Mouse (Mus musculus): ENCODE data around the gene Gramd2.
A peak's percentile ranks its signal among the peaks of the same experiment; 100 is the strongest.
"Not testable (repeated sequence)": the region's sequence is repeated elsewhere in the genome, so short reads cannot be mapped to it uniquely, and the experiment has no call there.

Gramd2 gene

DNA sequence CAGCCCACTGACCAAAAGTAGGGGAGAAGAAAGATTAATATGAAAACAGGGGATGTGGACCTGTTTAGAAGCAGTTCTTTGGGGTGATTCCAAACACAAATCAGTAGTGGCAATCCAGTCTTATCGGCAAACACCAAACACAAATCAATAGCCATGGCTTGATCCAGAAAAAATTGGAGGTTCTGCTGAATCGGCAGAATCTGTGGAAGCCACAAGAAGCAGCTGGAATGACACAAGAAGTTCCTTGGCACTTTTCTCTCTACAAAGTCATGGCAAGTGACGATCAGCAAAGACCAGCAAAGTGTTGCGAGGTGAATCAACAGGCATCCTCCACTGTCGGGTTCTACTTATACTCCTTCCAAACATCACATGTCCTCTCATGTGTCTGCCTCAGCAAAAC is 41.2 kb downstream of the Gramd2 start:
- no peak for DNase-seq (ENCODE audit: low read depth, low spot score)

DNA sequence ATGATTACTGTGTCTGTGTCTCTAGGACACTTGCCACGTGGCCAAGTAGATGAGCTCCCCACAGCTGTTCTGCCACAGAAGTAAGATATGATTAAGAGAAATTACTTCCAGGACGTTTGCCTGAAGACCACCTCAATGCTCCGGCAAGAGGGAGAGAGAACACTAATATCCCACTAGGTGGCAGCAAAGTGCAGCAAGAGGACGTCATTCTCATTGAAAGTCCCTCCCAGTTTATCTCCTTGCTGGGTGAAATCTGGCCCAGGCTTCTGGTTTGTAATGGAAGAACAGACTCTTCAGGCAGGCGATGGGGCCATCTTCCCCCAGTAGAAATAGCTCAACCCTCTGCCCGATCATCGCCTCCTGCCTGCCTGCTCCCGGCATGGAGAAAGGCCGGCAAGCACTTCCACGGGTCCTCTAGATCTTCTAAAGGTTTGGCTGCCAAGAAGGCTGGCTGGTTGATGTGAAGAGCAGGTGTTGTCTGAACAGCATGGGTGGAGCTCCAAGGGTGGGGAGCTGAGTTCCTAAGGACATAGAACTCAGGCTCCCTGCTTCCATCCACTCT is 43.2 kb downstream of the Gramd2 start:
- DNase-seq (ENCODE audit: low read depth, low spot score) = peak; percentile 72

DNA sequence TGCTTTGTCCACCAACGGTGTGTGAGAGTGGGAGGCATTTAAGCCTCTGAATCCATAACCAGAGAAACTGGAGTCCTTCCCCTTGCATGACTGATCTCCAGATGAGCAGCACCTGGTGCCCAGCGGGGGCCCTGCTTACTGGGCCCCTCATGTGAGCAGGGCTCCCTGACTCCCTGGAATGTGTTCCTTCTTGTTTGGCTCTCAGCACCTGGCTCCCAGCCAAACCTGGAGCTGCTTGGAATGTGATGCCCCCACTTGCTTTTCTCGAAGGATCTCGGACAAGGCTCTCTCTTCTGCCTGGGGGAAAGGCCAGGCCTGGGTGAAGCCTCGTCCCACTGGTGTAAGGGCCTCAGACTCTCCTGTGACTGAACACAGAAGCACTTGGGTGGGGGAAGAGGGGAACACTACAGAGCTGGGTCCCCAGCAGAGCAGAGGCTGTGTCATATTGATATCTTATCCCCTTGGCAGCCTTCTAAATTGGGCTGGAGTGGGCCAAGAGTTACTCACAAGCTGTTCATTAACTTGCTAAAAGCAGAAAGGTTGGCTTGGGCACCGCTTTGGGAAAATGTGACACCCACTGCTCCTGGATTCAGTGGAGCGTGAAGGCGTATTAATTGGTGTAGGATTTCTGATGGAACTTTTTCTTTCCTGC is 44.0 kb downstream of the Gramd2 start:
- no peak for DNase-seq (ENCODE audit: low read depth, low spot score)

DNA sequence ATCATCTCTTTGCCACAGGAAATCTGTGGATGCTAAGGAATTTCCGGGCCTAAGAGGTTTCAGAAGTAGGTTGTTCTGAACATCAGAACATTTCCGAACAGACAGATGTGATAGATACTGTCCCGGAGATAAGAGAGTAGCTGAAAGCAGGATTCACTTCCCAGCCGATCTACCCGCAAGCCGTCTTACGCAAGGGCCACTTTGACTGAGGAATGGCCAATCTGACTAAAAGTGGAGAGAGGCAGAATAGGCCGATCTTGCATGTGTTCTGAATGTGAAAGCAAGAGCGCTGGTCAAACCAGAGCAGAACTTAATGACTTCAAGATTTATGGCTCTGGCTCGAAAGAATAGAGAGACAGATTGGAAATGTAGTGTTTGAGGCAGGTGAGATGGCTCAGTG is 45.6 kb downstream of the Gramd2 start:
- no peak for DNase-seq (ENCODE audit: low read depth, low spot score)

DNA sequence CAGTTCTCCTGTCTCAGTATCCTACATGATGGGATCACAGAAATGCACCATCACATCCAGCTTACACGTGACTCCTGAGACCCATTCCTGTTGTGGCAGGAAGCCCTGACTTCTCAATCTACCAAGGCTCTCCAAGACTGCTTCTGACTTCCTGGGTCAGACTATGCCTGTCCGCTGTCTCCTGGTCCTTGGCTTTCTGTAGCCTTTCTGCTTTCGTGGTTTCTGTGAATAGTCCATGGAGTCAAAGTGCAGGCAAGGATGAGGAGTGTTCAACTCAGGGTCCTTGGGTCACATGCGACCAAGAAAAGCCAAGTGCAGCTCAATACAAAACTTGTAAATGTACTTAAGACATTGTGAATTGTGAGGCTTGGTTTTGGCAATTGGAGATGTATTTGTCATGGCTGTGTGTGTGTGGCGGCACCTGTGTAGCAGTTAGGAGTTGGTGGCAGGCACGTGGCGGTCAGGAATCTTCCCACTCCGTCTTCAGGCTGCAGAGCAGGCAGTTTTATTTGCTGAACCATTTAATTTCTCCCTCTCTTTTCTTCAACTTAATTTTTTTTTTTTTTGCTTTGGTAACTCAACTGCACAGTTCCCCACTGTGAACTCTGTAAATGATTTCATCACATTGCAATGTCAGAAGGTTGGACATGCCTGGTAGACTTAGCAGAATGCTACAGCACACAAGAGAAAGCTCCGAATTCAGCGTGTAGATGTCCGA is 47.8 kb downstream of the Gramd2 start:
- DNase-seq (ENCODE audit: low read depth, low spot score) = no peak

DNA sequence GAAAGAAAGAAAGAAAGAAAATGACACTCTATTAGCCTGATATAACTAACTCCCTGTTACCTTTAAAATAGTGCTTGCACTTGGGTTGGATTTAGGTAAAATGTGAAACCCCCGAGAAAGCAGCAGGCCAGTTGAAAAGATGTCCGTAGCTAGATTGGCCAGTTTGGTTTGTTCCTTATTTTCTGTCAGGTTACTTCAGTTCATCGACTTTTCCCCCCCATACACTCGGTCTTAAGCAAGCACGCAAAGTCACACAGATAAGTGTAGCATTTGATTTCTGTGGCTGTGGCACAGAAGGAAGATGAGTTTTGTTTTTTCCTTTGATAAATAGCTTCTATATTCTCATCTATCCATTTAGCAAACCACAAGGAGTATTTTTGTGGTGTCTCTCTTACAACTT is 51.2 kb downstream of the Gramd2 start:
- no peak for DNase-seq (ENCODE audit: low read depth, low spot score)

DNA sequence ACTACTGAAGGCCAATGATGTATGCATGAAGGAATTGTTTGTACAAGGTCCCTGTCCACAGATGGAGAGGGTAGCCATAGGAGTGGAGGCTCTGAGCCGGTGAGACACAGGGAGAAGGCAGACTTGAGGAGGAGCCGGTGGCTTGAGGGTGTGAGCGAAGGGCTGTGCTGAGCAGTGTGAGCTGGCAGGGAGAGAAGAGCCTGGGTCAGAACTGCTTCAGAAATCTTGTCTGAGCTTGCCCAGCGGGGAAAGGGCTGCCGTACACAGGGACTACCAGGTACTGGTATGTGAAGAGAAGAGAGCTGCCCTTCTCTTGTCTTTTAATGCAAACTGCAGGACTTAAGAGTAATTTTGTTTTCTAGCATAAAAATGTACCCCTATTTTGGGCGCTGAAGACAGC is 53.1 kb downstream of the Gramd2 start:
- DNase-seq (ENCODE audit: low read depth, low spot score) = no peak

- DNase-seq (ENCODE audit: low read depth, low spot score) = no peak
Observed at GRCm38 (mm10) chr9:59735394-59735793, 55.5 kb downstream of the Gramd2 start.

- DNase-seq (ENCODE audit: low read depth, low spot score) = no peak
Observed at GRCm38 (mm10) chr9:59740593-59740992, 60.6 kb downstream of the Gramd2 start.

- DNase-seq (ENCODE audit: low read depth, low spot score) = no peak
Observed at GRCm38 (mm10) chr9:59743903-59744302, 64.0 kb downstream of the Gramd2 start.

GRCm38 (mm10) chr9:59748387-59748786 is 68.4 kb downstream of the Gramd2 start:
- DNase-seq (ENCODE audit: low read depth, low spot score) = no peak

DNA sequence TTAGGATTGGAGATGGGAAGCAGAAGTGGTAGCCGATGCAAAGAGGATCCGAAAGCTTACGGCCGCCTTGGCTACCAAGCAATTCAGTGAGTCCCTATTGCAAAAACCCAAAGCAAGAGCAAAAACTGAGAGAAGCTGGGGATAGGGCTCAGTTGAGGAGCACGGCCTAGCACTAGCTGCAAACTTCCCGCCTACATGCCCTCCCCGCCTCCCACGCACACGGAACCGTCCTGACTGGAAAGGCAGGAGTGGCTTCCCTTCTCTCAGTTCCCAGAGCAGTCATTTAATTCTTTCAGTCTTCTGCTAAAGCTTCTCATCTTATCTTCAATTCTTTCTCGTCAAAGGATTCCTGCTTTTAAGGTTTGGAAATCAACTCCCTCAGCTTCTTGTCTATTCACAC is 69.0 kb downstream of the Gramd2 start:
- no peak for DNase-seq (ENCODE audit: low read depth, low spot score)

GRCm38 (mm10) chr9:59749581-59750265 is 69.8 kb downstream of the Gramd2 start:
- no peak for DNase-seq (ENCODE audit: low read depth, low spot score)

DNA sequence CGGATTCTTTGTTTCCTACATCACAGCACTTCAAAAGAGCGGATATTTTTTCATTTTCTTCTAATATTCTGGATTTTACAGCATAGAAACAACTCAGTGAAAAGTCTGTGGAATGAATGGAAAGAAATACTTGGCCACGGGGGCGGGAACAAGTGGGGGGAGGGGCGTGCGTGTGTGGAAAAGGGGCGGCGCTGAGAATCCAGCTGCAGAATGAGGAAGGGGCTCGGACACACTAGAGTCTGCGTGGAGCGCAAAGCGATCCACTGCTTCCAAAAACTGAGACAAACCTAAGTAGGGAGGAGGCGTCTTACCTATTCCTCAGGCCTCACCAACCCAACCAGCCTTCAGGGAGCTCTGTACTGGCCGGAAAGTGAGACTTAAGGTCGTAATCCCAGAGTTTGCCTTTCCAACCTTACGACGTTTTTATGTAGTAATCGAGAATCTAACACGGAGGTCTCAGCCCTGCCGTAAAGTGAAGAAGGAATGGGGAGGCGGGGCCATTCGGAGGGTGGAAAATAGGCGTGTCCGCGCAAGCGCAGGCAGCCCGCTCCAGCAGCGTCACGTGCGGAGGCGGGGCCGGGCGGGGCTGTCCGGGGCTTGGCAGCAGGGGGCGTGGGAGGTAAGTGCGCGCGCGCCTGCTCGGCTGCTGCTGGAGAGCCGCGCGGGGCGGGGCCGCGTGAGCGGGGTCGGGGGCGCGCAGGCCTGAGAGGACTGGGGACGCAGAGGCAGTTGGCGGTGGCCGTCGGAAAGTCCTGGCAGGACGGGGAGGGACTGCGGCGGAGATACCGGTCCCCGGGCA is 70.5 kb downstream of the Gramd2 start, which contains the start of the genes Senp8 and Myo9a:
Senp8 (minus strand) TSS at position 444 of the 799 bp plus-strand sequence.
Myo9a (plus strand) TSS at position 630 of the 799 bp plus-strand sequence.
- peak; percentile 99 for DNase-seq (ENCODE audit: low read depth, low spot score)

DNA sequence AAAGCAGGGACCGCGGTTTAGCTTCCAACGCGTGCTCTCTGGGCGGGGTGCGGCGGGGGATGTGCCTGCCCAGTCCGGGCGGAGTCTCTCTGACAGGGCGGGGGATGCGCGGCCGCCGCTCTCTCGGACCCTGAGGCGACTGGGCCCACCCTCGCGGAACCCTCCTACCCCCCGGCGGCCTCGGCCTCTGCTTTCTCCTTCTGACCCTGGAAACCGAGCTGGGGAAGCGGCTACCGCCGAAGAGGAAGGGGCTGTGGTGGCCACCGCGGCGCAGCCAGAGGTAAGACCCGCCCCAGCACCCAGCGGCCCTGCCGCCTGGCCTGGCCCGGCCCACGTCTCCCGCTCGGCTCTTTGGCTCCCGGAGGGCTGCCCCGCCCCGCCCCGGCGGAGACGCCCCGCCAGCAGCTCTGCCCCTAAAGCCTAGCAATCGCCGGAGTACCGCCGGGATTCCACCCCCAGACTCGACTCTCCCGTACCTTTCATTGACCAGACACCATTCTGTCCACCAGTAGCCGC is 71.2 kb downstream of the Gramd2 start:
- peak; percentile 86 for DNase-seq (ENCODE audit: low read depth, low spot score)

GRCm38 (mm10) chr9:59751966-59752365 is 72.0 kb downstream of the Gramd2 start:
- peak; percentile 12 for DNase-seq (ENCODE audit: low read depth, low spot score)

DNA sequence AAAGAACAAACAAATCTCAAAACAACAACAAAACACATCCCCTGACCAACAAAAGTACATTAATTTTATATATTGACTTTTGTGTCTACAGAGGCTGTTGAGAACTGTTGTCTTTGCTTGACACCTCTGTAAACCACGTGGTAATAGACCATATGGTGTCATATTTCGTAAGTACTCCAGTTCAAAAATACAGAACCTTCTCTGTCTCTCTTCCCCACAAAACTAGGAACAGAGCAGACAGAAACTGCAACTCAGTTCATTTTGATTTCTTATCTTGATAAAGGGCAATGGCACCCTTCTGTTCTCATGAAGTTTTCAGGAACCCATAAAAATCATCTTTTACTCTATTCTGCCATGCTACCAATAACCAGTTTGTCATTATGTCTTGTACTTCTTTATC is 75.3 kb downstream of the Gramd2 start:
- no peak for DNase-seq (ENCODE audit: low read depth, low spot score)

DNA sequence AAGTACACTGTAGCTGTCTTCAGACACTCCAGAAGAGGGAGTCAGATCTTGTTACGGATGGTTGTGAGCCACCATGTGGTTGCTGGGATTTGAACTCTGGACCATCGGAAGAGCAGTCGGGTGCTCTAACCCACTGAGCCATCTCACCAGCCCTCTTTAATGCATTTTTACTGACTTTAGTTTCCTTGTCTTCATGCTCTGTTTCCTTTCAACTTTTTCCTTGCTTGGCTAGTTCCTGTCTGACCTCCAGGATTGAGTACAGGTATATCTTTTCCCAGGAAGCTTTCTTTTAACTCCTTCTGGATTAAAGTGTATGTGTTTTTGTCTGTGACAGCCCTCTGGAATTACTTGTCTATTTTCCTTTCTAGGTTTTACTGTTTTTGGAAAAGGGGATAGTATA is 77.1 kb downstream of the Gramd2 start:
- DNase-seq (ENCODE audit: low read depth, low spot score) = not testable (repeated sequence)

- peak; percentile 16 for DNase-seq (ENCODE audit: low read depth, low spot score)
Observed at GRCm38 (mm10) chr9:59760515-59760914, 80.6 kb downstream of the Gramd2 start.

DNA sequence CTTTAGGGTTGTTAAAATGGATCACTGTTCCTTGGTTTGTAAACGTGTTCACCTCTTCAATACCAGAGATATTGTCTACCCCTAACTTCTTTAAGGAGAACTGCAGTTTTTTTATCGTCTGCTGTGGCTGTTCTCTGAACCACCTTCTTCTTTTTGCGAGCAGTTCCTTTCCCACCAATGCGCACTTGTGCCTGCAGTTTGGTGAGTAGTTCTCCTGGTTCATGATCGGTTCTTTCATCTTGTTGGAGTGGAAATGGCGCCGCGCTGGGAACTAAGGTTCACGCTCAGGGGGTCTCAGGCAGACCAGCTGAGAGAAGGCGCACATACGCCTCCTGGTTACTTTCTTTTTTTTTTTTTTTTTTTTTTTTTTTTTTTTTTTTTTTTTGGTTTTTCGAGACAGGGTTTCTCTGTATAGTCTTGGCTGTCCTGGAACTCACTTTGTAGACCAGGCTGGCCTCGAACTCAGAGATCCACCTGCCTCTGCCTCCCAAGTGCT is 87.1 kb downstream of the Gramd2 start:
- not testable (repeated sequence) for DNase-seq (ENCODE audit: low read depth, low spot score)

Data from CD4-positive helper T cell, adult 2 months (primary cell).